In genomic region chr1:90928575-90928934, GRCm38 (mm10) we compare ENCODE assay signal across 8 mouse cellular contexts. TPM values are rescaled to one million over a fixed set of nuclear protein-coding genes. Genes with fewer than 3 reads are reported as not detected.
DNase-seq lines count a peak whose midpoint lies in the region; ATAC-seq and TF ChIP-seq lines count a peak whose summit lies in the region.

No protein-coding gene starts in this region.

- peak overlapping the region; percentile 57 for H3K4me2 ChIP-seq in midbrain, embryonic 11.5 days

- no peak overlapping the region for H3K9ac ChIP-seq in midbrain, embryonic 11.5 days (ENCODE audit: low read length)

- TF ChIP-seq POLR2A in cortical plate, adult 2 months (IDR thresholded peaks at IDR 0.05; ENCODE audit: extremely low read depth, insufficient read depth, low read length) = no peak
- TF ChIP-seq POLR2A in small intestine, adult 2 months (IDR thresholded peaks at IDR 0.05; ENCODE audit: low read depth, low read length) = no peak

- H3K27me3 ChIP-seq in midbrain, embryonic 11.5 days (ENCODE audit: control insufficient read depth, insufficient read depth, low read length) = 0 out of 2 replicates have a peak, but pooled peaks cover 2% of the 10 kb centered on the region
- H3K27me3 ChIP-seq in small intestine, adult 2 months (ENCODE audit: control insufficient read depth, insufficient read depth, low read length) = no peaks in the 10 kb centered on the region; the same call in 1 of the 2 replicates

- H3K4me3 ChIP-seq in cortical plate, adult 2 months (ENCODE audit: insufficient read depth, low read length) = no peak overlapping the region
- H3K4me3 ChIP-seq in midbrain, embryonic 11.5 days (ENCODE audit: low read depth, low read length) = no peak overlapping the region
- H3K4me3 ChIP-seq in small intestine, adult 2 months (ENCODE audit: low read depth, low read length) = no peak overlapping the region

- peak; percentile 87 for TF ChIP-seq CTCF in cortical plate, adult 2 months (IDR thresholded peaks at IDR 0.05; ENCODE audit: extremely low read depth, insufficient read depth, low read length)
- TF ChIP-seq CTCF in small intestine, adult 2 months (IDR thresholded peaks at IDR 0.05; ENCODE audit: extremely low read depth, insufficient read length, insufficient replicate concordance, low read depth, low read length) = peak; percentile 49; the same call in 1 of the 2 replicates

- H3K9me3 ChIP-seq in midbrain, embryonic 11.5 days (ENCODE audit: control insufficient read depth, low read length) = no peaks in the 10 kb centered on the region

- 0 out of 2 replicates have a peak, but pooled peaks have one; percentile 59 for ATAC-seq in midbrain, embryonic 11.5 days (ENCODE audit: low FRiP score)
- ATAC-seq in inflammation-experienced regulatory T-cells, adult 6 months = no peak

- no peaks in the 10 kb centered on the region for H3K4me1 ChIP-seq in cortical plate, adult 2 months (ENCODE audit: control insufficient read depth, insufficient read depth, low read length)
- H3K4me1 ChIP-seq in midbrain, embryonic 11.5 days (ENCODE audit: control insufficient read depth, insufficient read depth, low read length) = peaks cover 6% of the 10 kb centered on the region
- H3K4me1 ChIP-seq in small intestine, adult 2 months (ENCODE audit: control insufficient read depth, insufficient read depth, insufficient read length, low read length) = peaks cover 16% of the 10 kb centered on the region

- 5% methylated on average over 6 of the region's 6 CpGs for WGBS in midbrain, embryonic 11.5 days
- WGBS in small intestine, adult 2 months = 28% methylated on average over 6 of the region's 6 CpGs

- H3K36me3 ChIP-seq in midbrain, embryonic 11.5 days (ENCODE audit: control insufficient read depth, insufficient read depth, low read length) = no peaks in the 10 kb centered on the region
- peaks cover 18% of the 10 kb centered on the region for H3K36me3 ChIP-seq in small intestine, adult 2 months (ENCODE audit: control insufficient read depth, insufficient read depth, low read length)

- no peak overlapping the region for H3K27ac ChIP-seq in cortical plate, adult 2 months (ENCODE audit: insufficient read depth, low read length)
- no peak overlapping the region for H3K27ac ChIP-seq in midbrain, embryonic 11.5 days (ENCODE audit: low read depth, low read length)
- no peak overlapping the region for H3K27ac ChIP-seq in small intestine, adult 2 months (ENCODE audit: insufficient read depth, low read depth, low read length)

- peak; percentile 83 to 89 for DNase-seq in adrenal gland, adult 18-20 months (ENCODE audit: low spot score in 2 of 2)
- peak; percentile 86 for DNase-seq in gastrocnemius, postnatal 14 days
- DNase-seq in induced T-regulatory cell, adult 2 months (ENCODE audit: low read depth) = peak; percentile 74
- DNase-seq in left cerebral cortex, postnatal 10 days (ENCODE audit: extremely low spot score in 1 of 2, low spot score in 2 of 2) = peak; percentile 80 to 87
- DNase-seq in midbrain, embryonic 11.5 days (ENCODE audit: low spot score, missing footprints) = peak; percentile 97

- intact Hi-C loops in gastrocnemius, postnatal 14 days (cut with DNase I; ENCODE audit: low total_unique reads) = loop anchor here (2.0 kb wide), 1 partner anchor 28 kb away; no protein-coding TSS in a partner anchor
- intact Hi-C loops in left cerebral cortex, postnatal 10 days (cut with DNase I) = no loop called here

RNA-seq across cellular contexts. Expression of gene Mlph, which starts 13.7 kb away (rescaled TPM):
- 1 to 10 TPM; 3.9 to 4.9 TPM for total RNA-seq in adrenal gland, adult 18-20 months (2021)
- polyA plus RNA-seq in cortical plate, adult 2 months (2012; rRNA removed) = 0.58 and 0.89 TPM in 2 replicates
- under 1 TPM; 0.31 to 0.35 TPM for total RNA-seq in gastrocnemius, postnatal 14 days (2021)
- under 1 TPM; 0.63 to 0.88 TPM for total RNA-seq in left cerebral cortex, postnatal 10 days (2021)
- 0.10 and 0.33 TPM in 2 replicates for polyA plus RNA-seq in midbrain, embryonic 11.5 days (2014; fragmentation: Nextera tagmentation; extraction: Ambion mirVana)
- 17.6 and 25.8 TPM in 2 replicates for polyA plus RNA-seq in small intestine, adult 2 months (2012; rRNA removed)
- polyA plus RNA-seq in inflammation-experienced regulatory T-cells, adult 6 months (2017; shearing (Covaris generic)) = not detected

RNA-seq across cellular contexts. Expression of gene Prlh, which starts 24.4 kb away (rescaled TPM):
- total RNA-seq in adrenal gland, adult 18-20 months (2021) = not detected
- not detected in 2 replicates for polyA plus RNA-seq in cortical plate, adult 2 months (2012; rRNA removed)
- total RNA-seq in gastrocnemius, postnatal 14 days (2021) = not detected
- not detected for total RNA-seq in left cerebral cortex, postnatal 10 days (2021)
- not detected in 2 replicates for polyA plus RNA-seq in midbrain, embryonic 11.5 days (2014; fragmentation: Nextera tagmentation; extraction: Ambion mirVana)
- polyA plus RNA-seq in small intestine, adult 2 months (2012; rRNA removed) = not detected in 2 replicates
- not detected for polyA plus RNA-seq in inflammation-experienced regulatory T-cells, adult 6 months (2017; shearing (Covaris generic))

RNA-seq across cellular contexts. Expression of gene Rab17, which starts 40.9 kb away (rescaled TPM):
- total RNA-seq in adrenal gland, adult 18-20 months (2021) = not detected
- polyA plus RNA-seq in cortical plate, adult 2 months (2012; rRNA removed) = 0.06 and 0.11 TPM in 2 replicates
- total RNA-seq in gastrocnemius, postnatal 14 days (2021) = under 1 TPM in 1 of 2 experiments, not detected in 1; 0.31 TPM
- total RNA-seq in left cerebral cortex, postnatal 10 days (2021) = under 1 TPM in 1 of 2 experiments, not detected in 1; 0.21 TPM
- not detected in 2 replicates for polyA plus RNA-seq in midbrain, embryonic 11.5 days (2014; fragmentation: Nextera tagmentation; extraction: Ambion mirVana)
- 16.3 and 42.5 TPM in 2 replicates for polyA plus RNA-seq in small intestine, adult 2 months (2012; rRNA removed)
- not detected for polyA plus RNA-seq in inflammation-experienced regulatory T-cells, adult 6 months (2017; shearing (Covaris generic))

Comparison
In these comparisons a context has a peak if more than half of its experiments do, and no peak if none do; other contexts are left out.
1. RNA of gene Rab17, which starts 40.9 kb away (polyA plus RNA-seq): 16.3 to 42.5 TPM in small intestine, adult 2 months; 0.06 to 0.11 TPM in cortical plate, adult 2 months, not detected in midbrain, embryonic 11.5 days and not detected in inflammation-experienced regulatory T-cells, adult 6 months; every median in the first group is over 10 times any median in the second.
2. Peak in every context shown above with its lines, with median percentiles within 50 percentile points of each other: DNase-seq.